Mouse (Mus musculus) C2C12 (cell line): ENCODE results near the gene Defb43. TPM values are rescaled to one million over a fixed set of nuclear protein-coding genes. Genes with fewer than 3 reads are reported as not detected.

Source experiments
- H3K27me3 ChIP-seq: one replicate; pipeline ENCODE4 v1.6.1; 2011; ENCODE audit not compliant: control insufficient read depth, insufficient read depth, insufficient read length
- H3K36me3 ChIP-seq: one replicate; pipeline ENCODE4 v1.6.1; 2011; ENCODE audit not compliant: control insufficient read depth, insufficient read depth
- H3K4me3 ChIP-seq: one replicate; pipeline ENCODE4 v1.5.1; 2011; ENCODE audit warnings: mild to moderate bottlenecking, control low read depth; ENCODE audit not compliant: poor library complexity, insufficient read depth, severe bottlenecking
- H3K79me2 ChIP-seq: one replicate; pipeline ENCODE4 v1.6.1; 2011; ENCODE audit not compliant: control insufficient read depth, insufficient read depth
- H3K79me3 ChIP-seq: one replicate; pipeline ENCODE4 v1.6.1; 2011; ENCODE audit warnings: low read depth, control low read depth
- H3ac ChIP-seq: one replicate; pipeline ENCODE3; 2011; ENCODE audit warnings: low read depth; ENCODE audit not compliant: control insufficient read depth, insufficient read length
- CEBPB ChIP-seq: IDR thresholded peaks from one replicate; pipeline ENCODE4 v1.6.1; 2011; ENCODE audit warnings: low read depth, mild to moderate bottlenecking, control low read depth, moderate library complexity
- CTCF ChIP-seq: IDR thresholded peaks from one replicate; pipeline ENCODE4 v1.5.1; 2011; ENCODE audit not compliant: control insufficient read depth, insufficient read depth, insufficient read length
- FOSL1 ChIP-seq: IDR thresholded peaks from one replicate; pipeline ENCODE4 v1.8.0; 2011; ENCODE audit warnings: mild to moderate bottlenecking, low read length; ENCODE audit not compliant: poor library complexity, insufficient read depth, severe bottlenecking
- MAX ChIP-seq: IDR thresholded peaks from one replicate; pipeline ENCODE4 v1.6.1; 2011; ENCODE audit warnings: mild to moderate bottlenecking, control low read depth
- MYOD1 ChIP-seq: IDR thresholded peaks from one replicate; pipeline ENCODE4 v1.6.1; 2011; ENCODE audit warnings: low read depth; ENCODE audit not compliant: control insufficient read depth, insufficient read length
- MYOG ChIP-seq: IDR thresholded peaks from one replicate; pipeline ENCODE4 v1.6.1; 2011; ENCODE audit not compliant: control insufficient read depth, insufficient read length; ENCODE audit errors: extremely low read depth
- USF1 ChIP-seq: IDR thresholded peaks from one replicate; pipeline ENCODE4 v1.6.1; 2011; ENCODE audit warnings: low read depth, mild to moderate bottlenecking, control low read depth, moderate library complexity
- polyA plus RNA-seq: library from polyadenylated mRNA; unstranded; fragments of >200 nt; fragmentation: generic; extraction: Trizol; gene quantifications from one replicate; pipeline ENCODE4 v1.2.1, GENCODE M21; 2012; ENCODE audit warnings: missing spikeins

Gene Defb43
- polyA plus RNA-seq, 1 experiment: not detected

- TF ChIP-seq CEBPB (no peak), FOSL1 (no peak), MYOD1 (no peak), MAX (no peak), USF1 (no peak), MYOG (no peak), CTCF (no peak)
- H3K4me3 ChIP-seq: no peak overlapping the region
- H3ac ChIP-seq: no peak overlapping the region
- no peaks in the 10 kb centered on the region for H3K79me3 ChIP-seq
- H3K27me3 ChIP-seq: no peaks in the 10 kb centered on the region
- H3K36me3 ChIP-seq: no peaks in the 10 kb centered on the region
- no peaks in the 10 kb centered on the region for H3K79me2 ChIP-seq
Measured at GRCm38 (mm10) chr14:63060361-63060760, 48.8 kb downstream of the Defb43 start.

GRCm38 (mm10) chr14:63062184-63062583 lies 50.6 kb downstream of the Defb43 start:
- no peaks in the 10 kb centered on the region for H3K79me2 ChIP-seq
- TF ChIP-seq MAX (no peak), MYOD1 (no peak), FOSL1 (no peak), CTCF (no peak), MYOG (no peak), CEBPB (no peak), USF1 (no peak)
- no peaks in the 10 kb centered on the region for H3K27me3 ChIP-seq
- no peaks in the 10 kb centered on the region for H3K36me3 ChIP-seq
- no peak overlapping the region for H3ac ChIP-seq
- no peak overlapping the region for H3K4me3 ChIP-seq
- H3K79me3 ChIP-seq: no peaks in the 10 kb centered on the region

- Histone ChIP-seq H3ac (no peak overlapping the region), H3K79me2 (no peaks in the 10 kb centered on the region), H3K4me3 (no peak overlapping the region), H3K36me3 (no peaks in the 10 kb centered on the region), H3K27me3 (no peaks in the 10 kb centered on the region), H3K79me3 (no peaks in the 10 kb centered on the region)
- no peak for TF ChIP-seq MAX
- no peak for TF ChIP-seq USF1
- no peak for TF ChIP-seq CEBPB
- TF ChIP-seq MYOG: no peak
- no peak for TF ChIP-seq CTCF
- no peak for TF ChIP-seq FOSL1
- TF ChIP-seq MYOD1: no peak
Measured at GRCm38 (mm10) chr14:63065391-63065790, 53.8 kb downstream of the Defb43 start.

- H3K4me3 ChIP-seq: no peak overlapping the region
- no peaks in the 10 kb centered on the region for H3K27me3 ChIP-seq
- H3K79me3 ChIP-seq: no peaks in the 10 kb centered on the region
- no peak overlapping the region for H3ac ChIP-seq
- H3K36me3 ChIP-seq: no peaks in the 10 kb centered on the region
- H3K79me2 ChIP-seq: no peaks in the 10 kb centered on the region
- TF ChIP-seq CTCF (no peak), USF1 (peak; percentile 38)
Measured at GRCm38 (mm10) chr14:63066630-63067310, 55.2 kb downstream of the Defb43 start.

Other genes starting within 250 kb of the Defb43 start
- 4.8 TPM for gene Wdfy2, start 174.1 kb upstream of the Defb43 start, polyA plus RNA-seq
- not detected for gene Defb48, start 27.3 kb upstream of the Defb43 start, polyA plus RNA-seq
- gene Defb47, start 13.7 kb upstream of the Defb43 start, polyA plus RNA-seq: 1.1 TPM
- gene Defb42, start 35.2 kb downstream of the Defb43 start, polyA plus RNA-seq: 2.8 TPM
- gene Defb30, start 38.2 kb downstream of the Defb43 start, polyA plus RNA-seq: not detected